Mouse (Mus musculus) Patski (cell line): ENCODE measurements at regions not wholly inside any gene's neighbourhood (a gene's known extent, or its start where the extent isn't known, plus 50 kb on each side); places are given as distances from the start of the nearest gene placed in this dataset.
A peak's percentile ranks its signal among the peaks of the same experiment; 100 is the strongest.

Experiments
- ATAC-seq: fragments of 100-300 bp; one replicate; pipeline ENCODE4 v1.8.0; 2021
- CTCF ChIA-PET: fragments of 350-600 bp; sonication (Branson Sonifier 250); formaldehyde crosslinking; loops from one replicate; lab custom pipeline; 2022; ENCODE audit warnings: inconsistent platforms; lab: Charles Lee
- POLR2A ChIA-PET: fragments of 350-600 bp; sonication (Branson Sonifier 250); formaldehyde crosslinking; loops from one replicate; lab custom pipeline; 2022; ENCODE audit warnings: antibody characterized with exemption, inconsistent platforms; lab: Charles Lee
- DNase-seq: peaks from one replicate; pipeline ENCODE4 v3.0.0-alpha.2; 2011; ENCODE audit warnings: low read depth, low spot score
- H3K27me3 ChIP-seq: fragments of 371-371 bp; one replicate; pipeline ENCODE4 v1.5.1; 2021
- CTCF ChIP-seq: fragments of 100-300 bp; IDR thresholded peaks from one replicate; pipeline ENCODE4 v1.5.1; 2021
- in situ Hi-C: fragments of 300-500 bp; cut with MboI; formaldehyde crosslinking; loops from 3 replicates; pipeline ENCODE4 v1.11.1; 2018; ENCODE audit warnings: low pct_unique_long_range_greater_than_20kb, mixed read lengths

GRCm38 (mm10) chr12:90946528-90946918, 208.3 kb upstream of the Dio2 start:
- ChIA-PET CTCF (no interaction called here), POLR2A (no interaction called here)
- TF ChIP-seq CTCF = no peak
- H3K27me3 ChIP-seq = peaks cover 14% of the 10 kb centered on the region
- in situ Hi-C loops = no loop called here
- DNase-seq (no peak), ATAC-seq (no peak)

- peaks cover 14% of the 10 kb centered on the region for H3K27me3 ChIP-seq
- TF ChIP-seq CTCF = no peak
- DNase-seq = no peak
- ChIA-PET CTCF (interaction anchor here (1.2 kb wide), 1 partner anchor 10 kb away, joined by 4 read pairs; no protein-coding TSS in a partner anchor), POLR2A (no interaction called here)
- in situ Hi-C loops = no loop called here
- no peak for ATAC-seq
Observed at GRCm38 (mm10) chr12:90945743-90946527, 207.7 kb upstream of the Dio2 start.

- ATAC-seq = no peak
- TF ChIP-seq CTCF = no peak
- no peak for DNase-seq
- H3K27me3 ChIP-seq = peaks cover 14% of the 10 kb centered on the region
- ChIA-PET CTCF (no interaction called here), POLR2A (no interaction called here)
- in situ Hi-C loops = no loop called here
Observed at GRCm38 (mm10) chr12:90932684-90933083, 194.4 kb upstream of the Dio2 start.

- ATAC-seq (no peak), DNase-seq (no peak)
- CTCF ChIA-PET = interaction anchor here (0.6 kb wide), 1 partner anchor 183 kb away, joined by 3 read pairs; no protein-coding TSS in a partner anchor
- TF ChIP-seq CTCF = no peak
- H3K27me3 ChIP-seq = peaks cover 11% of the 10 kb centered on the region
- POLR2A ChIA-PET = no interaction called here
- in situ Hi-C loops = no loop called here
Observed at GRCm38 (mm10) chr12:90932201-90932600, 194.0 kb upstream of the Dio2 start.

GRCm38 (mm10) chr12:90930091-90930715, 192.0 kb upstream of the Dio2 start:
- CTCF ChIA-PET = no interaction called here
- ATAC-seq = no peak
- in situ Hi-C loops = no loop called here
- DNase-seq = no peak
- POLR2A ChIA-PET = no interaction called here
- TF ChIP-seq CTCF = no peak
- peaks cover 9% of the 10 kb centered on the region for H3K27me3 ChIP-seq

- ATAC-seq (no peak), DNase-seq (no peak)
- in situ Hi-C loops = no loop called here
- ChIA-PET POLR2A (no interaction called here), CTCF (interaction anchor here (1.4 to 1.6 kb wide), 2 partner anchors 22 to 30 kb away, joined by 4 read pairs; no protein-coding TSS in a partner anchor)
- peaks cover 5% of the 10 kb centered on the region for H3K27me3 ChIP-seq
- no peak for TF ChIP-seq CTCF
Observed at GRCm38 (mm10) chr12:90923603-90924002, 185.4 kb upstream of the Dio2 start.

GRCm38 (mm10) chr12:90923148-90923547, 184.9 kb upstream of the Dio2 start:
- ATAC-seq = no peak
- peaks cover 5% of the 10 kb centered on the region for H3K27me3 ChIP-seq
- no peak for DNase-seq
- ChIA-PET POLR2A (no interaction called here), CTCF (interaction anchor here (1.4 to 1.6 kb wide), 2 partner anchors 21 to 30 kb away, joined by 4 read pairs; no protein-coding TSS in a partner anchor)
- in situ Hi-C loops = no loop called here
- no peak for TF ChIP-seq CTCF

- no peak for ATAC-seq
- peaks cover 5% of the 10 kb centered on the region for H3K27me3 ChIP-seq
- CTCF ChIA-PET = no interaction called here
- POLR2A ChIA-PET = no interaction called here
- TF ChIP-seq CTCF = no peak
- in situ Hi-C loops = no loop called here
- no peak for DNase-seq
Observed at GRCm38 (mm10) chr12:90921227-90921626, 183.0 kb upstream of the Dio2 start.

GRCm38 (mm10) chr12:90915929-90916713, 177.9 kb upstream of the Dio2 start:
- no peak for TF ChIP-seq CTCF
- in situ Hi-C loops = no loop called here
- no peak for ATAC-seq

GRCm38 (mm10) chr12:90903991-90904390, 165.8 kb upstream of the Dio2 start:
- peaks cover 4% of the 10 kb centered on the region for H3K27me3 ChIP-seq
- TF ChIP-seq CTCF = peak; percentile 27
- in situ Hi-C loops = no loop called here
- POLR2A ChIA-PET = no interaction called here
- DNase-seq = no peak
- ATAC-seq = no peak
- CTCF ChIA-PET = interaction anchor here (1.4 to 1.6 kb wide), 2 partner anchors 9 to 10 kb away, joined by 3 to 4 read pairs; no protein-coding TSS in a partner anchor

More at GRCm38 (mm10) chr12:90915929-90916713, 177.9 kb upstream of the Dio2 start:
- CTCF ChIA-PET = no interaction called here
- POLR2A ChIA-PET = no interaction called here
- H3K27me3 ChIP-seq = peaks cover 11% of the 10 kb centered on the region
- DNase-seq = no peak
